Comparison of ENCODE assay signal across 13 mouse cellular contexts in the genomic region with DNA sequence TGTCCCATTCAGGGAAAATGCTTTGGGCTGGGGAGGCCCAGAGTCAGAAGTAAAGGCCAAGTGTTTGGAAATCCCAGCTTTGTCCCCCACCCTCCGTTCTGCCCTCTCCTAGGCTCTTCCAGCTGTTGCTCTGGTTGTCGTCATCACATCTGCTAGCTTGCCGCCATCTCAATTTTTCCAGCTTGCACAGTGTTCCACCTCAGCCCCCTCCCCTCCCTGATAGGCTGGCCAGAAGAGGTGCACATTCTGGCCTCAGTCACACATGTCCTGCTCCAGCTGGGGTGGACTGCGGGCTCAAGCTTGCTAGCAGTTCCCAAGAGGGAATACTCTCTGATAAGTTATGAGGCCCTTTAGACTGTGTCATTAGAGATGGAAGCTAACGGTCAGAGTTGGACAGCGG. TPM values are rescaled to one million over a fixed set of nuclear protein-coding genes. Genes with fewer than 3 reads are reported as not detected.
DNase-seq lines count a peak whose midpoint lies in the region; ATAC-seq and TF ChIP-seq lines count a peak whose summit lies in the region.
"Had no signal": no experiment of that assay in that cellular context is flagged by ENCODE, and none has a peak within 500 bp of the region (broad histone marks: within the 10 kb centered on the region; RNA-seq: fewer than 3 reads in every experiment).

No protein-coding gene starts in this region.

- intact Hi-C loops in heart, postnatal 10 days (cut with DNase I) = no loop called here

- H3K4me2 ChIP-seq in limb, embryonic 14.5 days (replicated peaks; ENCODE audit: low read depth, low read length, severe bottlenecking) = no peak overlapping the region
- H3K4me2 ChIP-seq: forebrain, embryonic 15.5 days had no signal

- TF ChIP-seq CTCF in thymus, adult 2 months (IDR thresholded peaks at IDR 0.05; ENCODE audit: borderline replicate concordance, control insufficient read depth, extremely low read depth, insufficient read depth, low read length, poor library complexity) = no peak

- H3K36me3 ChIP-seq in limb, embryonic 14.5 days (ENCODE audit: control insufficient read depth, insufficient read depth, low read length) = no peaks in the 10 kb centered on the region
- H3K36me3 ChIP-seq in limb, embryonic 10.5 days = no peaks in the 10 kb centered on the region
- no peaks in the 10 kb centered on the region for H3K36me3 ChIP-seq in forebrain, embryonic 10.5 days (replicated peaks)
- no peaks in the 10 kb centered on the region for H3K36me3 ChIP-seq in thymus, adult 2 months (ENCODE audit: control insufficient read depth, insufficient read depth, low read length)
- H3K36me3 ChIP-seq: forebrain, embryonic 15.5 days had no signal

- no peaks in the 10 kb centered on the region for H3K27me3 ChIP-seq in limb, embryonic 14.5 days (ENCODE audit: control insufficient read depth, insufficient read depth, low read length)
- H3K27me3 ChIP-seq in limb, embryonic 10.5 days (ENCODE audit: low read depth, poor library complexity, severe bottlenecking) = no peaks in the 10 kb centered on the region
- H3K27me3 ChIP-seq in forebrain, embryonic 10.5 days (ENCODE audit: poor library complexity, severe bottlenecking) = no peaks in the 10 kb centered on the region
- no peaks in the 10 kb centered on the region for H3K27me3 ChIP-seq in thymus, adult 2 months (ENCODE audit: control insufficient read depth, insufficient read depth, low read length)
- H3K27me3 ChIP-seq: forebrain, embryonic 15.5 days had no signal

- no peaks in the 10 kb centered on the region for H3K9me3 ChIP-seq in limb, embryonic 14.5 days (ENCODE audit: control insufficient read depth, low read length)
- no peaks in the 10 kb centered on the region for H3K9me3 ChIP-seq in limb, embryonic 10.5 days (replicated peaks)
- H3K9me3 ChIP-seq in forebrain, embryonic 10.5 days = no peaks in the 10 kb centered on the region
- H3K9me3 ChIP-seq: forebrain, embryonic 15.5 days had no signal

- no peaks in the 10 kb centered on the region for H3K4me1 ChIP-seq in limb, embryonic 14.5 days (ENCODE audit: control insufficient read depth, insufficient read depth, low read length)
- 0 out of 2 replicates have a peak, but pooled peaks cover 8% of the 10 kb centered on the region for H3K4me1 ChIP-seq in limb, embryonic 10.5 days
- H3K4me1 ChIP-seq in forebrain, embryonic 10.5 days = 0 out of 2 replicates have a peak, but pooled peaks cover 4% of the 10 kb centered on the region
- H3K4me1 ChIP-seq in thymus, adult 2 months (replicated peaks; ENCODE audit: control insufficient read depth, insufficient read depth, low read length) = no peaks in the 10 kb centered on the region

- H3K4me3 ChIP-seq in limb, embryonic 14.5 days (replicated peaks; ENCODE audit: low read length) = no peak overlapping the region
- H3K4me3 ChIP-seq in limb, embryonic 10.5 days = no peak overlapping the region
- H3K4me3 ChIP-seq in forebrain, embryonic 10.5 days = no peak overlapping the region
- no peak overlapping the region for H3K4me3 ChIP-seq in thymus, adult 2 months (ENCODE audit: control insufficient read depth, insufficient read depth, low read length)
- H3K4me3 ChIP-seq: forebrain, embryonic 15.5 days had no signal

- 50% methylated on average over 6 of the region's 6 CpGs for WGBS in limb, embryonic 14.5 days
- 81% methylated on average over 6 of the region's 6 CpGs for WGBS in limb, embryonic 10.5 days
- WGBS in forebrain, embryonic 10.5 days = 93% methylated on average over 6 of the region's 6 CpGs
- 99% methylated on average over 6 of the region's 6 CpGs for WGBS in thymus, adult 2 months

- H3K9ac ChIP-seq in limb, embryonic 14.5 days (ENCODE audit: low read depth, low read length, severe bottlenecking) = no peak overlapping the region
- H3K9ac ChIP-seq: forebrain, embryonic 15.5 days; liver, postnatal 0 days had no signal

- no peak overlapping the region for H3K27ac ChIP-seq in limb, embryonic 14.5 days (replicated peaks; ENCODE audit: low read depth, low read length)
- H3K27ac ChIP-seq in limb, embryonic 10.5 days = no peak overlapping the region
- H3K27ac ChIP-seq in forebrain, embryonic 10.5 days = no peak overlapping the region
- H3K27ac ChIP-seq in thymus, adult 2 months (ENCODE audit: control insufficient read depth, insufficient read depth, low read length) = no peak overlapping the region
- H3K27ac ChIP-seq: forebrain, embryonic 15.5 days had no signal

- ATAC-seq in limb, embryonic 14.5 days (ENCODE audit: low FRiP score, low read depth) = no peak
- ATAC-seq: forebrain, embryonic 15.5 days; hindbrain, embryonic 16.5 days; liver, postnatal 0 days had no signal

- DNase-seq in limb, embryonic 14.5 days (ENCODE audit: low spot score) = peak; percentile 31
- DNase-seq in limb, embryonic 10.5 days (ENCODE audit: low spot score) = no peak
- peak; percentile 62 for DNase-seq in heart, adult 8-10 months (ENCODE audit: low spot score)
- DNase-seq in heart, postnatal 10 days = peak; percentile 76 to 80
- DNase-seq in skeletal muscle tissue, adult 2 months (ENCODE audit: low read depth, low spot score) = peak; percentile 72
- no peak for DNase-seq in forebrain, embryonic 10.5 days (ENCODE audit: extremely low spot score, low spot score)
- DNase-seq in thymus, adult 2 months = no peak
- DNase-seq: cerebellum, adult 11-12 months; layer of hippocampus, postnatal 36 days; liver, postnatal 0 days had no signal

- TF ChIP-seq POLR2A in limb, embryonic 14.5 days (IDR thresholded peaks at IDR 0.05; ENCODE audit: borderline replicate concordance, extremely low read depth, insufficient read depth, insufficient read length) = no peak
- TF ChIP-seq POLR2A in thymus, adult 2 months (IDR thresholded peaks at IDR 0.05; ENCODE audit: control insufficient read depth, extremely low read depth, insufficient read depth, low read length, poor library complexity) = no peak

RNA-seq across cellular contexts. Expression of a gene that starts 42.8 kb away (rescaled TPM):
- polyA plus RNA-seq in limb, embryonic 14.5 days (2012; rRNA removed) = 10.0 and 10.9 TPM in 2 replicates
- 8.1 and 8.5 TPM in 2 replicates for polyA plus RNA-seq in limb, embryonic 14.5 days (2014; fragmentation: Nextera tagmentation; extraction: Ambion mirVana)
- polyA plus RNA-seq in limb, embryonic 10.5 days (2016; fragmentation: Nextera tagmentation; extraction: Ambion mirVana) = 7.0 and 8.0 TPM in 2 replicates
- 10 to 100 TPM; 18.1 to 25.7 (median 20.8) TPM for total RNA-seq in heart, adult 8-10 months (2022)
- 10 to 100 TPM; 34.1 to 38.2 TPM for total RNA-seq in heart, postnatal 10 days (2021)
- polyA plus RNA-seq in forebrain, embryonic 10.5 days (2016; fragmentation: Nextera tagmentation; extraction: Ambion mirVana) = 5.5 and 6.5 TPM in 2 replicates
- 5.1 and 5.6 TPM in 2 replicates for polyA plus RNA-seq in thymus, adult 2 months (2012; rRNA removed)
- total RNA-seq: neutrophil, adult 5-6 weeks had no signal

Comparison
In these comparisons a context has a peak if more than half of its experiments do, and no peak if none do; other contexts are left out.
1. DNase-seq: peak in limb, embryonic 14.5 days (single experiment), heart, adult 8-10 months (single experiment), heart, postnatal 10 days (2 of 2) and skeletal muscle tissue, adult 2 months (single experiment); none in limb, embryonic 10.5 days (single experiment), forebrain, embryonic 10.5 days (single experiment) and thymus, adult 2 months (single experiment).